Mouse (Mus musculus): ENCODE data around the gene Tm4sf19. TPM values are rescaled to one million over a fixed set of nuclear protein-coding genes. Genes with fewer than 3 reads are reported as not detected.
"Not testable (repeated sequence)": the region's sequence is repeated elsewhere in the genome, so short reads cannot be mapped to it uniquely, and the experiment has no call there.

The Tm4sf19 gene
- total and polyA plus RNA-seq, 2 experiments from 2014 or later: not detected

DNA sequence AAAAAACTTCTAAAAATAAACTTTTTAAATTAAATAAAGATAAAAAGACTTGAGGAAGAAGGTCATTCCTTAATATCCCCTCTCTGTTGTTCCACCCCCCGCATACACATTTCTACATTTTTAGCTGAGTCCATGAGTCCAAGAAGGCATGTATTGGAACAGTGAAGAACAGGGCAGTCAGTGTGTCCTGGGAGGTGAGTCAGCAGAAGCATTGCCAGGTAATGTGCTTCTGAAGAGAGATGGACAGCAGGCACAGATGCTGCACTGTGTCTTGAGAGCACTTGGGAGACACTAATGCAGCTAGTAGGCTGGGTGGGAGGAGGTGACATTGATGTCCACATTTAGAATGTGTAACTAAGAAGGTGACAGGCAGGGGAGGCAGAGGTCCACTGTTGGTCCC, 37.0 kb downstream of the Tm4sf19 start:
- Histone ChIP-seq H3K4me2 (ENCODE audit: low read depth, low read length, poor library complexity, severe bottlenecking) (no peak overlapping the region), H3K9ac (replicated peaks; ENCODE audit: low read length, poor library complexity, severe bottlenecking) (no peak overlapping the region), H3K36me3 (ENCODE audit: insufficient read depth, low read length) (no peaks in the 10 kb centered on the region), H3K27me3 (ENCODE audit: insufficient read depth, low read length) (no peaks in the 10 kb centered on the region), H3K27ac (ENCODE audit: low read depth, low read length) (no peak overlapping the region), H3K4me3 (ENCODE audit: low read depth, low read length) (no peak overlapping the region), H3K4me1 (ENCODE audit: insufficient read depth, low read length) (no peaks in the 10 kb centered on the region), H3K9me3 (ENCODE audit: low read length) (no peaks in the 10 kb centered on the region)
- no peak for ATAC-seq (ENCODE audit: low FRiP score)
- DNase-seq (ENCODE audit: low spot score): no peak
- WGBS: 98% methylated on average over 1 of the region's 1 CpGs
- no peak for TF ChIP-seq CTCF (IDR thresholded peaks at IDR 0.05)

DNA sequence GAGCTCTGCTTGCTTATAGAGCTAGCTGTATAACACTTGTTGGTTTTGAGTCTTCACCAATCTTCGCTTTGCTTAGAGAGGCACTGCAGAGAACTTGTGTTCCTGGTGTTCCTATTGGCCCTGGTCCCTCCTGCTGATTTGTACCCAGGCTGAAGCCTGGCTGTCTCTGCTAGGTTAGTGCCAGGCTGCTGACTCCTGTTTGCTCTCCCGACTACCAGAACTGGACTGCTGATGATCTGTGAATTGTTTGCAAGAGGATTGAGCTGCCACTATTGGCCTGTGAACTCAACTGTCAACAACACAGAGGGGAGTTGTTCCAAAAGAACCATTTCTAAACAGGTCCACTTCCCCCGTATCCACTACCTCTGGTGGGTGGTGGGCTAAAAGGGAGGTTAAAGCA, 41.1 kb downstream of the Tm4sf19 start:
- Histone ChIP-seq H3K9ac (replicated peaks; ENCODE audit: low read length, poor library complexity, severe bottlenecking) (no peak overlapping the region), H3K4me1 (ENCODE audit: insufficient read depth, low read length) (no peaks in the 10 kb centered on the region), H3K9me3 (ENCODE audit: low read length) (no peaks in the 10 kb centered on the region), H3K4me3 (ENCODE audit: low read depth, low read length) (no peak overlapping the region), H3K36me3 (ENCODE audit: insufficient read depth, low read length) (no peaks in the 10 kb centered on the region), H3K27ac (ENCODE audit: low read depth, low read length) (no peak overlapping the region), H3K27me3 (ENCODE audit: insufficient read depth, low read length) (no peaks in the 10 kb centered on the region), H3K4me2 (ENCODE audit: low read depth, low read length, poor library complexity, severe bottlenecking) (no peak overlapping the region)
- 87% methylated on average over 3 of the region's 3 CpGs for WGBS
- no peak for TF ChIP-seq CTCF (IDR thresholded peaks at IDR 0.05)
- DNase-seq (ENCODE audit: low spot score) (no peak), ATAC-seq (ENCODE audit: low FRiP score) (no peak)

DNA sequence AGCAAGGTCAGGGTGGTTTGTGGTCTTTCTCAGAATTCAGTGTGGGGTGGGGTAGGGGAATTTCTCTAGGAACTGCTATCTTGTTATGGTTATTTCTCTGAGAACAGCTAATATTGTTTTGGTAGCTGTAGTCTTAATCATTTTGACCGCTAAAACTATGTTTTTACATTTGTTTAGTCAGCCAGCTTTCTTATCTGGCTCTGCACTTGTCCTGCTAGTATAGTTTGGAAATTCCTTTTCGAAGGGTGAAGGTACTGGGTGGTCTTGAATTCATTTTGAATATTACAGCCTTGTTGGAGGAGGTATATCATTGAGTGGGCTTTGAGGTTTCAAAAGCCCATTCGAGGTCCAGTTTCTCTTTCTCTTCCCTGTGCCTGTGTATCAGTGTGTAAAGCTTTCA, 44.3 kb downstream of the Tm4sf19 start:
- H3K9ac ChIP-seq (replicated peaks; ENCODE audit: low read length, poor library complexity, severe bottlenecking); H3K4me2 ChIP-seq (ENCODE audit: low read depth, low read length, poor library complexity, severe bottlenecking); DNase-seq (ENCODE audit: low spot score); H3K27me3 ChIP-seq (ENCODE audit: insufficient read depth, low read length); H3K36me3 ChIP-seq (ENCODE audit: insufficient read depth, low read length); H3K9me3 ChIP-seq (ENCODE audit: low read length); H3K4me1 ChIP-seq (ENCODE audit: insufficient read depth, low read length); H3K27ac ChIP-seq (ENCODE audit: low read depth, low read length); ATAC-seq (ENCODE audit: low FRiP score); H3K4me3 ChIP-seq (ENCODE audit: low read depth, low read length): not testable (repeated sequence)
- WGBS: 87% methylated on average over 3 of the region's 3 CpGs

DNA sequence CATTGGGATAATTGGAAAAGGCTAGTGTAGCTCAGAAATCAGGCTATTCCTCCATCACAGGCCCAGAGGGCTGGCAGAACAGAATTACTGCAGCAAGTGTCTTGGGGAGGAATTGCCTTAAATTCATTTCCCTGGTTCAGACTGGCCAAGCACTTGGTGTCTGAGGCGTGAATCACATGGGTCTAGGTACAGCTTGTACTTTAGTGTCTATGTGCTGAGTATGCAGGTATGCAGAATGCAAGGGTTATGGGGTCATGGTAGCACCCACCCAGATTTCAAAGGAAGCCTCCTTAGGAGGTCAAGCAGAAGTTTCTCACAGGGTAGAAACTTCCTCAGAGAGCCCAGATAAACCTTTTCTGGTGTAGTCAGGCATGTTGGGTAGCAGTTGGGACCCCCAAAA, 45.3 kb downstream of the Tm4sf19 start:
- no peaks in the 10 kb centered on the region for H3K9me3 ChIP-seq (ENCODE audit: low read length)
- no peaks in the 10 kb centered on the region for H3K27me3 ChIP-seq (ENCODE audit: insufficient read depth, low read length)
- no peak overlapping the region for H3K9ac ChIP-seq (replicated peaks; ENCODE audit: low read length, poor library complexity, severe bottlenecking)
- ATAC-seq (ENCODE audit: low FRiP score) (no peak), DNase-seq (ENCODE audit: low spot score) (no peak)
- TF ChIP-seq CTCF (IDR thresholded peaks at IDR 0.05): no peak
- no peak overlapping the region for H3K4me3 ChIP-seq (ENCODE audit: low read depth, low read length)
- H3K27ac ChIP-seq (ENCODE audit: low read depth, low read length): no peak overlapping the region
- WGBS: 96% methylated on average over 1 of the region's 1 CpGs
- no peaks in the 10 kb centered on the region for H3K36me3 ChIP-seq (ENCODE audit: insufficient read depth, low read length)
- no peaks in the 10 kb centered on the region for H3K4me1 ChIP-seq (ENCODE audit: insufficient read depth, low read length)
- no peak overlapping the region for H3K4me2 ChIP-seq (ENCODE audit: low read depth, low read length, poor library complexity, severe bottlenecking)

DNA sequence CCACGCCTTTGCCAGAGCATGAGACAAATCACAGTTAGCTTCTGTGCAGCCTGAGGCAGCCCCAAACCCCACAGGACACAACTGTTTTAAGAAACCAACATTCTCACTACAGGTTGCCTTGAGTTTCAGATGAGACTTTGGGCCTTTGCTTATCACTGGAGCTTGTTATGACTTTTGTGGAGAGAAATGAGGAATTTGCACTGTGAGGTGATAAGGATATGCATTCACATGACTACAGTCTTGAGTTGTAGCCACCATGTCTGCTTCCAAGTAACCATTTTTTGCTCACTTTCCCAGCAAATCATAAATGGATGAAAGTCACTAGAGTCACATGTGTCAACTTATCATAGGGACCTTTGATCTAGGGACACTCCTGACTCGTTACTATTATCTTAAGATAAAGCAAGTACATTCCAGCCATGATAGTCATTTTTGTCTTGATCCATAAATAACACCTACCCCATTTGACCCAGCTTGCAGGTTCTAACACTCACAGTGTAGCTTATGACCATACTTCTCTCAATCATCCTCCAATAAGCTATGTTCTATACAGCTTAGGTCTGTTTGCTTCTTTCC, 46.3 kb downstream of the Tm4sf19 start:
- Histone ChIP-seq H3K4me1 (ENCODE audit: insufficient read depth, low read length) (no peaks in the 10 kb centered on the region), H3K36me3 (ENCODE audit: insufficient read depth, low read length) (no peaks in the 10 kb centered on the region), H3K4me2 (ENCODE audit: low read depth, low read length, poor library complexity, severe bottlenecking) (no peak overlapping the region), H3K9me3 (ENCODE audit: low read length) (no peaks in the 10 kb centered on the region), H3K4me3 (ENCODE audit: low read depth, low read length) (no peak overlapping the region), H3K27ac (ENCODE audit: low read depth, low read length) (no peak overlapping the region), H3K27me3 (ENCODE audit: insufficient read depth, low read length) (no peaks in the 10 kb centered on the region), H3K9ac (replicated peaks; ENCODE audit: low read length, poor library complexity, severe bottlenecking) (no peak overlapping the region)
- WGBS: 86% methylated on average over 2 of the region's 2 CpGs
- DNase-seq (ENCODE audit: low spot score) (no peak), ATAC-seq (ENCODE audit: low FRiP score) (no peak)
- no peak for TF ChIP-seq CTCF (IDR thresholded peaks at IDR 0.05)

DNA sequence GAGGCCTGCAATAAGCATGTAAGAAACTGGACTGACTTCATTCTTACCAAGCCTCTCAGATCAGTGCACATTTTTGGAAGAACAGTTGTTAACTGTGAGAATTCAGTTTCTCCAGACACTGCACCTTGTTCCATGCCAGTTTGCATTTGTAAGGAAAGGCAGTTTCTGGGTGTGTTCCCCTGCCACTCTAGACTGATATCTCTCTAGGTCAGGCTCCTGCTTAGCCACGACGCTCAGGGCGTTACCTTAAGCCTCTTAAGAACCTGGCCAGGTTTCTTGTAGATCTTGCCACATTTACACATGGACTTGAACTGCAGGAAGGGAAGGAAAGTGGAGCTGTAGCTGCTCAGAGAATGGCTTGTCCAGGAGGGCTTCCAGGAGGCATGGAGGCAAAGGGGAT, 49.4 kb downstream of the Tm4sf19 start:
- no peak for ATAC-seq (ENCODE audit: low FRiP score)
- Histone ChIP-seq H3K36me3 (ENCODE audit: insufficient read depth, low read length) (peaks cover 12% of the 10 kb centered on the region; the same call in 1 of the 2 replicates), H3K9me3 (ENCODE audit: low read length) (no peaks in the 10 kb centered on the region), H3K4me1 (ENCODE audit: insufficient read depth, low read length) (no peaks in the 10 kb centered on the region), H3K4me3 (ENCODE audit: low read depth, low read length) (no peak overlapping the region), H3K9ac (replicated peaks; ENCODE audit: low read length, poor library complexity, severe bottlenecking) (no peak overlapping the region), H3K27me3 (ENCODE audit: insufficient read depth, low read length) (no peaks in the 10 kb centered on the region), H3K4me2 (ENCODE audit: low read depth, low read length, poor library complexity, severe bottlenecking) (no peak overlapping the region), H3K27ac (ENCODE audit: low read depth, low read length) (no peak overlapping the region)
- TF ChIP-seq CTCF (IDR thresholded peaks at IDR 0.05): no peak
- 88% methylated on average over 3 of the region's 3 CpGs for WGBS
- no peak for DNase-seq (ENCODE audit: low spot score)

Measured in midbrain, postnatal 0 days (tissue).